Mouse (Mus musculus): ENCODE data around the gene Atp6v0c. TPM values are rescaled to one million over a fixed set of nuclear protein-coding genes. Genes with fewer than 3 reads are reported as not detected.
A peak's percentile ranks its signal among the peaks of the same experiment; 100 is the strongest.

The Atp6v0c gene
- total RNA-seq, 2 experiments from 2014 or later = 147 to 152 TPM

DNA sequence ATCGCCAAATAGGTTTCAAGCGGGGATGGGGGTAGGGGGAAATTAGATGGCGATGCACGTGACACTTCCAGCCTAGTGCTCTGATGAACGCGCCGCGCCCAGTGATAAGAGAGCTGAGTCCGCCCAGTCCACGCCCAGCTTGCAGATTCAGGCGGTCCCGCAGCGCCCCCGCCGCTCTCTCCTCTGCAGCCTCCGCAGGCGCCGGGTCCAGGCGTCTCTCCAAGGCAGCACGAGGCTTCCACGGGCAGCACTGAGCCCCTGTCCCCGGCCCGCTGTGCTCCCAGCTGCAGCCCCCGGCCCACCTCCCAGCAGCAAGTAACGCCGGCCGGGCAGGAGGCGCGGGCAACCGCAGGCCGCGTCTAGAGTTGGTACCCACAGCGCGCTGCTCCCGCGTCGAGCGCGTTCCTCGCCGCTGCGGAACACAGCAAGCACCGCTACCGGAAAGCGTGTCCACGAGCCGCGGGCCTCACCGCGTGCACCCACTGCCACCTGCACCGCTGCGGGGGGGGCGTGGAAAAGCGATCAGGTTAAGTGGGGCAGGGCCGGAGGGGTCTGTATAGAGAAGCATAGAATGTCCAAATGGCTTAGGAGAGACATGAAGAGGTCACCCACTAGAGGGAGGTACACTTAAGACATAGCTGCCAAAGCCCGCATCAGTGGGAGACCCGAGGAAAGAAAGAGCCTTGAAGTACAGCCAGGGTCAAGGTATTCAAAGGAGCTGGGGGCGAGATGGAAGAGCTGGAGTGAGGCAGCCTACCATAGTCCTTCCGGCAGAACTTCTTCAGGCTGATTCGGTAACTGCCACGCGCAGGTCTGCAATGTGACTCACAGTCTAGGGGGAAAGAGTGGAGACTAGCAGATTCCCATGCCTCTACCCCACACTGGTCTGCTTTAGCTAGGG is 37.2 kb upstream of the Atp6v0c start:
- peak overlapping the region; percentile 75 for H3K4me3 ChIP-seq
- intact Hi-C loops (cut with DNase I) = no loop called here
- TF ChIP-seq CTCF (IDR thresholded peaks at IDR 0.05) = peak; percentile 12; the same call in 1 of the 2 replicates
- H3K27ac ChIP-seq = no peak overlapping the region
- DNase-seq = peak; percentile 66

- no peak for TF ChIP-seq CTCF (IDR thresholded peaks at IDR 0.05)
- intact Hi-C loops (cut with DNase I) = no loop called here
- Histone ChIP-seq H3K4me3 (peak overlapping the region; percentile 75), H3K27ac (peak overlapping the region; percentile 87)
- DNase-seq = peak; percentile 61
Measured at GRCm38 (mm10) chr17:24205908-24206361, 36.4 kb upstream of the Atp6v0c start.

- TF ChIP-seq CTCF (IDR thresholded peaks at IDR 0.05) = no peak
- peak within 1 kb of the TSS; percentile 87 for H3K27ac ChIP-seq
- DNase-seq = peak; percentile 97
- peak within 1 kb of the TSS; percentile 75 for H3K4me3 ChIP-seq
- intact Hi-C loops (cut with DNase I) = no loop called here
Measured at GRCm38 (mm10) chr17:24205284-24205888, 35.9 kb upstream of the Atp6v0c start, which contains the start of gene Tbc1d24. Tbc1d24 (minus strand) TSS chr17:24205562.

DNA sequence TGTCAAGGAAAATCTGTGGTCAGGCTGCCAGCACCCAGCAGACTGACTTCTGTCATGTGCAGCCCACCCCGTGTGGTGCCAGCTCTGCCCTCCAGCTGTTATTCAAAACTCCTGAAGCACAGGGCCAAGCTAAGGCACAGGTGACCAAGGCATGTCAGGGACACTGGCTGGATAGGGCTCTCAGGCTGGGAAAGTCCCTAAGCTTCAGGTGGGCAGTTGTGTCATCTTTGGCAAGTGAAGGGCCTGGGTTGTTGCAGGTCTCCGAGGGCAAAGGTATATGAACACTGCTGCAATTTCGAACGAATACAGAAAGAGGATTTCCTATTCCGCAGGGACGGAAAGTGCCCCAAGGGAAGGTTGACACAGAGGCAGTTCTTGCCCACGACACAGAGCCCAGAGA is 35.3 kb upstream of the Atp6v0c start:
- DNase-seq = peak; percentile 35
- Histone ChIP-seq H3K4me3 (peak overlapping the region; percentile 75), H3K27ac (peak overlapping the region; percentile 87)
- no peak for TF ChIP-seq CTCF (IDR thresholded peaks at IDR 0.05)
- intact Hi-C loops (cut with DNase I) = no loop called here

- intact Hi-C loops (cut with DNase I) = no loop called here
- no peak for TF ChIP-seq CTCF (IDR thresholded peaks at IDR 0.05)
- DNase-seq = no peak
- Histone ChIP-seq H3K4me3 (0 out of 2 replicates have a peak overlapping the region, but pooled peaks have one; percentile 75), H3K27ac (peak overlapping the region; percentile 87)
Measured at GRCm38 (mm10) chr17:24203611-24204534, 34.4 kb upstream of the Atp6v0c start.

DNA sequence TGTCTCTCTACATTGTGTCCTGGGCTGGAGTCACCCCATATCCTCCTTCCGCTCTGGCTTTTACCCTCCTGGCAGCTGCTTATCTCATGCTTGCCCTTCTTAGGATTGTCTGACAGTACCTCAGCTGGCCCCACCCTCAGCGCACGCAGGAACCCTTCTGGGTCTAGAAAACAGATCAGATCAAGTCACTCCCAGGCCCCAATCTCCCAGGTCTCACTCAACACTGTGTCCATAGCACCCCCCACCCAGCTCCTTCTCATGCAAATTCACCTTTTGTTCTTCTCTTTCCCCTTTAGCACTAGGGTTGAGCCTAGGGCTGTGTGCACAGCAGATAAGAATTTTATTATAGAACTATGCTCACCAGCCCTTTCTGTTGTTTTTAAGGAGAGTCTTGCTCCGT is 33.6 kb upstream of the Atp6v0c start:
- DNase-seq = no peak
- intact Hi-C loops (cut with DNase I) = no loop called here
- H3K27ac ChIP-seq = no peak overlapping the region
- no peak overlapping the region for H3K4me3 ChIP-seq
- no peak for TF ChIP-seq CTCF (IDR thresholded peaks at IDR 0.05)

- no peak for TF ChIP-seq CTCF (IDR thresholded peaks at IDR 0.05)
- no peak overlapping the region for H3K4me3 ChIP-seq
- H3K27ac ChIP-seq = no peak overlapping the region
- DNase-seq = no peak
- intact Hi-C loops (cut with DNase I) = no loop called here
Measured at GRCm38 (mm10) chr17:24201092-24201491, 31.6 kb upstream of the Atp6v0c start.

DNA sequence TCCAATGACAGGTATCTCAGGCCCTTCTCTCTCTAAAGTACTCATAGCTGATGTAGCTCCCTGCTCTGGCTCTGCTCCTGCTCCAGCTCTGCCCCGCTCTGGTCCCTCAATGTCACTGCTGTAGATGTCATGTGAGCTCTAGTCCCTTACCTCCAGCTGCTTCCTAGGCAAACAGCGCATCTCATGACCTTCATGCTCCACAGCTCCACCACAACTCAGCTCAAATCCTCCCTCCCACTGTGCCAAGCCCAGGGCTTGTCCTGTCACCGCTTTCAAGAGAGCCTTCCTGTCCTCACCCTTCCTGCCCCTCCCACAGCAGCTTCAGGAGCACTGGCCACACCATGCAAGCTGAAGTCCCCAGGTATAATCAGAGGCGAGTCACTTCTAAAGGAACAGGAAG is 30.2 kb upstream of the Atp6v0c start:
- no peak for TF ChIP-seq CTCF (IDR thresholded peaks at IDR 0.05)
- intact Hi-C loops (cut with DNase I) = no loop called here
- Histone ChIP-seq H3K27ac (no peak overlapping the region), H3K4me3 (no peak overlapping the region)
- no peak for DNase-seq

GRCm38 (mm10) chr17:24199252-24199651 is 29.8 kb upstream of the Atp6v0c start:
- intact Hi-C loops (cut with DNase I) = no loop called here
- peak; percentile 39 for DNase-seq
- no peak for TF ChIP-seq CTCF (IDR thresholded peaks at IDR 0.05)
- H3K27ac ChIP-seq = no peak overlapping the region
- H3K4me3 ChIP-seq = no peak overlapping the region

DNA sequence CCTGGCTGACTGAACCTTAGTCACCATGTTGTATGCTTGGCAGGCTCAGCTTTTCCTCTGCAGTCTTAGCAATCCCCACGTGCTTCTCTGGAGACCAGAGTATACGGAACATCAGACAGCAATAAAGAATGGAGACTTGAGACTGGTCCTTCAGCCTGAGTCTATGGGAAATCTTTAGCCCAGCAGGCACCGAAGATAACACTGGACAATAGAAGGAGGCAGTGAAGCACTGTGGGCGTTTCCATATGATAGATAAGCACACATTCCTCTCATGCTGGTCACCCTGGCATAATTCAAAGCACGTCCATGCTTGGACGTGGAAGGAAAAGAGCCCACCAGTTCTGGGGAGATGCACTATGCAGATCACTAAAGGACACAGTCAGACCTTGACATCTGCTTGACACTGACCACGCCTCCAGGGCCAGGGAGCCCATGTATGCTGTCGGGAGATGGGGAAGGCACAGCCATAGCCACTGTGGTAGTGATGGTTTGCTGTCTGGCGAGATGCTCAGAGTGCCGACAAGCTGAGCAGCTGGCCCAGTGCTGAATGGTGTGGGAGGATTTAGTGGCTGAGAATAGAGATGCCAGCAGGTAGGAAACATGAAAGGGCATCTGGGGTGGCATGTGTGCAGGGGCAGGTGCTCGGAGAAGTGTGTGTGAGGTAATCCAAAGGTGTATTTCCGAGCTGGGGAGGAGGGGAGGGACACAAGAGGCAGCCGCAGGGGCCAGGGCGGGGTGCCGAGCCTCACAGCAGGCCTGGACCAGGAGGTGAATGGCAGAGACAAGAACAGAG is 27.7 kb upstream of the Atp6v0c start:
- no peak for DNase-seq
- Histone ChIP-seq H3K27ac (no peak overlapping the region), H3K4me3 (no peak overlapping the region)
- no peak for TF ChIP-seq CTCF (IDR thresholded peaks at IDR 0.05)
- intact Hi-C loops (cut with DNase I) = no loop called here

DNA sequence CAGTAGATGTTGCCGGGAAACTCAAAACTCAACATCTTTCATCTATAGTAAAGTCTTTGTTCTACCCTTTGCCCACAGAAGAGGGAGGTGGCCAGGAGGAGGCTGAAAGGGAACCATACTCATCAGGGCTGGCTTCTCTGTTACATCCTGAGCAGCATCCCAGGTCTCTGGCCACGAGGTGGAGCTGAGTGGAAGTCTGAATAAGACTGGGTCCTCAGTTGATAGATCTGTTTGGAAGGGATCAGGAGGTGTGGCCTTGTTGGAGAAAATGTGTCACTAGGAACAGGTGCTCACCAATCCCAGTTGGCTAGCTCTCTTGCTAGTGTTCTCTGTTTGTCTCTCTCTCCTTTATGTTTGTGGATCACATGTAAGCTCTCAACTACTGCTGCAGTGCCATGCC is 25.8 kb upstream of the Atp6v0c start:
- no peak for DNase-seq
- intact Hi-C loops (cut with DNase I) = no loop called here
- H3K4me3 ChIP-seq = no peak overlapping the region
- H3K27ac ChIP-seq = no peak overlapping the region
- TF ChIP-seq CTCF (IDR thresholded peaks at IDR 0.05) = no peak

GRCm38 (mm10) chr17:24193769-24194168 is 24.3 kb upstream of the Atp6v0c start:
- no peak for DNase-seq
- Histone ChIP-seq H3K4me3 (no peak overlapping the region), H3K27ac (peak overlapping the region; percentile 24)
- TF ChIP-seq CTCF (IDR thresholded peaks at IDR 0.05) = no peak
- intact Hi-C loops (cut with DNase I) = no loop called here
